Mouse (Mus musculus) ES-Bruce4 (cell line): Measurements from ENCODE around the gene Tbl2.
A peak's percentile ranks its signal among the peaks of the same experiment; 100 is the strongest.

ENCODE experiments used
- CTCF ChIP-seq: IDR thresholded peaks from one replicate; pipeline ENCODE4 v1.8.1; 2011; ENCODE audit warnings: low read depth, low read length
- EP300 ChIP-seq: IDR thresholded peaks from 2 replicates; pipeline ENCODE4 v1.6.1; 2011; ENCODE audit warnings: low read depth, low read length; ENCODE audit not compliant: insufficient read depth

DNA sequence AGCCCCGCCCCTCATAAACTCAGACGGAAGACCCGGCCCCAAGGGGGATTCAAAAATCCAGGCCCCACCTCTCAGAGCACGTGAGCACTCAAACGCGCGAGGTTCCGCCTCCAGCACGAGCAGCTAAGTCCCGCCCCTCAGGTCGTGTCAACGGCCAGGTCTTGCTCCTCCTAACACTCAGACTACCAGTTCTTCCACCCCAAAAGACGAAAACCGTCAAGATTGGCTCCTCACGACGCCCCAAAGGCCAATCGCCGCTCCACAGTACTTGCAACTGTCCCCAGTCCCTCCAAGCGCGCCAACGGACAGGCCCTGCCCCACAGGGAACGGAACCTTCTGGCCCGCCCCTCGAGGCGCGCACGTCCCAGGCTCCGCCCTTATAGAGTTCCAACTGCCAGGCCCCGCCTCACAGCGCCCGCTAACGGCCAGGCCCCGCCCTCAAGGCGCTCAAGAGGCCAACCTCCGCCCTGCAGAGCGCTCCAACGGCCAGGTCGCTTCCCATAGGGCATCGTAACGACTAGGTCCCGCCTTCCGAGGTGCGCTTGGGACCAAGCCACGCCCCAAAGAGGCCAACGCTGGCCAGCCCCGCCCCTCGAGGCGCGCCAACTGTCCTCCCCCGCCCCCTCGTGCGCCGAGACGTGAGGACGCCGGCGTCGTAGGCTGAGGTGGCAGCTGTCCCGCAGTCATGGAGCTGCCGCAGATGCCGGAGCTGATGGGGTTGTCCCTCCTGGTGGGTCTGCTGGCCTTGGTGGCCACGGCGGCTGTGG lies at the start of gene Tbl2:
- 0 out of 2 replicates have a peak, but pooled peaks have one; percentile 43 for TF ChIP-seq EP300
- no peak for TF ChIP-seq CTCF
